ENCODE assay signal across 8 mouse cellular contexts in genomic region chr4:132260404-132261379, GRCm38 (mm10). TPM values are rescaled to one million over a fixed set of nuclear protein-coding genes. Genes with fewer than 3 reads are reported as not detected.
A peak's percentile ranks its signal among the peaks of the same experiment; 100 is the strongest.
DNase-seq lines count a peak whose midpoint lies in the region; ATAC-seq and TF ChIP-seq lines count a peak whose summit lies in the region.

No protein-coding gene starts in this region.

- H3K27ac ChIP-seq in forebrain, embryonic 15.5 days (replicated peaks), result peak overlapping the region; percentile 91
- H3K27ac ChIP-seq in hindbrain, embryonic 12.5 days, result peak overlapping the region; percentile 93
- H3K27ac ChIP-seq in liver, embryonic 11.5 days (ENCODE audit: low read depth, low read length), result peak overlapping the region; percentile 96

- H3K79me2 ChIP-seq in myocyte (ENCODE audit: control insufficient read depth, insufficient read depth), result peaks cover 57% of the 10 kb centered on the region

- peak overlapping the region; percentile 52 for H3ac ChIP-seq in myocyte (ENCODE audit: control insufficient read depth, insufficient read length)

- no peaks in the 10 kb centered on the region for H3K27me3 ChIP-seq in forebrain, embryonic 15.5 days
- no peaks in the 10 kb centered on the region for H3K27me3 ChIP-seq in hindbrain, embryonic 12.5 days
- no peaks in the 10 kb centered on the region for H3K27me3 ChIP-seq in liver, embryonic 11.5 days (replicated peaks; ENCODE audit: control insufficient read depth, insufficient read depth, low read length)
- no peaks in the 10 kb centered on the region for H3K27me3 ChIP-seq in myocyte (ENCODE audit: control insufficient read depth, insufficient read depth, insufficient read length)

- TF ChIP-seq CTCF in brain, embryonic 14.5 days (IDR thresholded peaks at IDR 0.05; ENCODE audit: borderline replicate concordance, extremely low read depth, insufficient read depth, insufficient read length), result no peak

- 4% methylated on average over 40 of the region's 64 CpGs for WGBS in forebrain, embryonic 15.5 days
- WGBS in hindbrain, embryonic 12.5 days, result 5% methylated on average over 28 of the region's 64 CpGs
- 4% methylated on average over 28 of the region's 64 CpGs for WGBS in liver, embryonic 11.5 days

- intact Hi-C loops in left cerebral cortex, postnatal 14 days (cut with DNase I), result no loop called here

- peak overlapping the region; percentile 92 for H3K9ac ChIP-seq in forebrain, embryonic 15.5 days (replicated peaks)
- H3K9ac ChIP-seq in hindbrain, embryonic 12.5 days, result peak overlapping the region; percentile 98
- H3K9ac ChIP-seq in liver, embryonic 11.5 days (ENCODE audit: low read depth, low read length), result peak overlapping the region; percentile 93

- H3K9me3 ChIP-seq in forebrain, embryonic 15.5 days, result no peaks in the 10 kb centered on the region
- no peaks in the 10 kb centered on the region for H3K9me3 ChIP-seq in hindbrain, embryonic 12.5 days (replicated peaks)
- no peaks in the 10 kb centered on the region for H3K9me3 ChIP-seq in liver, embryonic 11.5 days (ENCODE audit: control insufficient read depth, low read length)

- peak overlapping the region; percentile 84 for H3K4me2 ChIP-seq in forebrain, embryonic 15.5 days (replicated peaks)
- peak overlapping the region; percentile 89 for H3K4me2 ChIP-seq in hindbrain, embryonic 12.5 days (replicated peaks)
- peak overlapping the region; percentile 86 for H3K4me2 ChIP-seq in liver, embryonic 11.5 days
- H3K4me2 ChIP-seq in myocyte (ENCODE audit: low read depth), result peak overlapping the region; percentile 96

- peak overlapping the region; percentile 90 for H3K4me3 ChIP-seq in forebrain, embryonic 15.5 days
- peak overlapping the region; percentile 90 for H3K4me3 ChIP-seq in hindbrain, embryonic 12.5 days
- peak overlapping the region; percentile 86 for H3K4me3 ChIP-seq in liver, embryonic 11.5 days (ENCODE audit: low read depth, low read length)
- H3K4me3 ChIP-seq in myocyte, result peak overlapping the region; percentile 80

- H3K36me3 ChIP-seq in forebrain, embryonic 15.5 days, result no peaks in the 10 kb centered on the region
- no peaks in the 10 kb centered on the region for H3K36me3 ChIP-seq in hindbrain, embryonic 12.5 days
- H3K36me3 ChIP-seq in liver, embryonic 11.5 days (ENCODE audit: control insufficient read depth, insufficient read depth, low read length), result no peaks in the 10 kb centered on the region
- no peaks in the 10 kb centered on the region for H3K36me3 ChIP-seq in myocyte (ENCODE audit: control insufficient read depth, insufficient read depth)

- TF ChIP-seq POLR2A in brain, embryonic 14.5 days (IDR thresholded peaks at IDR 0.05; ENCODE audit: borderline replicate concordance, extremely low read depth, insufficient read depth, insufficient read length, poor library complexity, severe bottlenecking), result 0 out of 2 replicates have a peak, but pooled peaks have one; percentile 44
- peak; percentile 34 for TF ChIP-seq POLR2A in myocyte (IDR thresholded peaks at IDR 0.05; ENCODE audit: insufficient read length, low read depth)

- H3K4me1 ChIP-seq in forebrain, embryonic 15.5 days, result peaks cover 26% of the 10 kb centered on the region
- H3K4me1 ChIP-seq in hindbrain, embryonic 12.5 days, result peaks cover 23% of the 10 kb centered on the region
- peaks cover 12% of the 10 kb centered on the region for H3K4me1 ChIP-seq in liver, embryonic 11.5 days (replicated peaks; ENCODE audit: control insufficient read depth, insufficient read depth, low read length)

- ATAC-seq in forebrain, embryonic 15.5 days (replicated peaks), result peak; percentile 71
- ATAC-seq in hindbrain, embryonic 12.5 days (ENCODE audit: low FRiP score), result peak; percentile 80
- ATAC-seq in liver, embryonic 11.5 days (replicated peaks; ENCODE audit: low FRiP score), result peak; percentile 78

- DNase-seq in left cerebral cortex, adult 18-20 months (ENCODE audit: low spot score in 2 of 2), result peak; percentile 14 to 38
- DNase-seq in left cerebral cortex, postnatal 14 days (ENCODE audit: low spot score in 2 of 2), result no peak
- DNase-seq in brain, embryonic 14.5 days (ENCODE audit: low read depth), result peak; percentile 66
- DNase-seq in liver, embryonic 11.5 days (ENCODE audit: low spot score), result peak; percentile 70
- DNase-seq in thymus, postnatal 10 days (ENCODE audit: low spot score in 2 of 2), result peak; percentile 39 to 44

TF ChIP-seq in myocyte, 11 proteins besides CTCF, POLR2A, EP300 and RAD21:
- TF ChIP-seq E2F4 (IDR thresholded peaks at IDR 0.05; ENCODE audit: insufficient read depth) (no peak), SRF (IDR thresholded peaks at IDR 0.05; ENCODE audit: control insufficient read depth, insufficient read length, low read depth) (no peak), TCF3 (IDR thresholded peaks at IDR 0.05; ENCODE audit: insufficient read length, low read depth) (no peak), MYOD1 (IDR thresholded peaks at IDR 0.05; ENCODE audit: control insufficient read depth in 1 of 3, insufficient read length in 2 of 3, low read depth in 2 of 3) (no peak), USF1 (IDR thresholded peaks at IDR 0.05; ENCODE audit: low read depth) (no peak), MAX (IDR thresholded peaks at IDR 0.05; ENCODE audit: low read depth) (no peak), CEBPB (IDR thresholded peaks at IDR 0.05; ENCODE audit: insufficient read depth, poor library complexity, severe bottlenecking) (no peak), POLR2AphosphoS2 (IDR thresholded peaks at IDR 0.05; ENCODE audit: insufficient read length, low read depth) (no peak), TCF12 (IDR thresholded peaks at IDR 0.05; ENCODE audit: insufficient read depth, poor library complexity, severe bottlenecking) (no peak), MYOG (IDR thresholded peaks at IDR 0.05; ENCODE audit: control insufficient read depth in 1 of 3, insufficient read depth in 1 of 3, insufficient read length in 2 of 3, low read depth in 2 of 3) (no peak), REST (IDR thresholded peaks at IDR 0.05; ENCODE audit: insufficient read depth, insufficient read length) (no peak)

RNA-seq across cellular contexts. Expression of gene Gmeb1, which starts 0.7 kb away (rescaled TPM):
- 10 to 100 TPM; 22.1 to 22.8 TPM for total RNA-seq in left cerebral cortex, adult 18-20 months (2021)
- total RNA-seq in left cerebral cortex, postnatal 14 days (2021), result 10 to 100 TPM; 25.1 to 25.9 TPM
- polyA plus RNA-seq in brain, embryonic 14.5 days (2012; rRNA removed), result 36.4 and 43.8 TPM in 2 replicates
- 50.8 and 53.3 TPM in 2 replicates for polyA plus RNA-seq in forebrain, embryonic 15.5 days (2015; fragmentation: Nextera tagmentation; extraction: Ambion mirVana)
- polyA plus RNA-seq in hindbrain, embryonic 12.5 days (2016; fragmentation: Nextera tagmentation; extraction: Ambion mirVana), result 41.3 and 43.3 TPM in 2 replicates
- 25.4 and 26.8 TPM in 2 replicates for polyA plus RNA-seq in liver, embryonic 11.5 days (2014; fragmentation: Nextera tagmentation; extraction: Ambion mirVana)
- 11.7 TPM for polyA plus RNA-seq in myocyte (2012; fragmentation: generic; extraction: Trizol)

RNA-seq across cellular contexts. Expression of gene Taf12, which starts 13.5 kb away (rescaled TPM):
- 10 to 100 TPM; 23.1 to 24.5 TPM for total RNA-seq in left cerebral cortex, adult 18-20 months (2021)
- 10 to 100 TPM; 16.9 to 18.3 TPM for total RNA-seq in left cerebral cortex, postnatal 14 days (2021)
- 24.5 and 25.8 TPM in 2 replicates for polyA plus RNA-seq in brain, embryonic 14.5 days (2012; rRNA removed)
- polyA plus RNA-seq in forebrain, embryonic 15.5 days (2015; fragmentation: Nextera tagmentation; extraction: Ambion mirVana), result 44.6 and 50.5 TPM in 2 replicates
- 53.6 and 58.5 TPM in 2 replicates for polyA plus RNA-seq in hindbrain, embryonic 12.5 days (2016; fragmentation: Nextera tagmentation; extraction: Ambion mirVana)
- 80.2 and 83.8 TPM in 2 replicates for polyA plus RNA-seq in liver, embryonic 11.5 days (2014; fragmentation: Nextera tagmentation; extraction: Ambion mirVana)
- polyA plus RNA-seq in myocyte (2012; fragmentation: generic; extraction: Trizol), result 26.6 TPM

RNA-seq across cellular contexts. Expression of gene Rab42, which starts 42.5 kb away (rescaled TPM):
- 1 to 10 TPM; 1.9 to 2.7 TPM for total RNA-seq in left cerebral cortex, adult 18-20 months (2021)
- total RNA-seq in left cerebral cortex, postnatal 14 days (2021), result 1 to 10 TPM in 1 of 2 experiments, under 1 TPM in 1; 0.61 to 1.3 TPM
- 0.66 and 0.82 TPM in 2 replicates for polyA plus RNA-seq in brain, embryonic 14.5 days (2012; rRNA removed)
- polyA plus RNA-seq in forebrain, embryonic 15.5 days (2015; fragmentation: Nextera tagmentation; extraction: Ambion mirVana), result 0.60 and 1.0 TPM in 2 replicates
- polyA plus RNA-seq in hindbrain, embryonic 12.5 days (2016; fragmentation: Nextera tagmentation; extraction: Ambion mirVana), result 0.96 and 1.5 TPM in 2 replicates
- 0.75 and 1.5 TPM in 2 replicates for polyA plus RNA-seq in liver, embryonic 11.5 days (2014; fragmentation: Nextera tagmentation; extraction: Ambion mirVana)
- polyA plus RNA-seq in myocyte (2012; fragmentation: generic; extraction: Trizol), result 0.30 TPM

RNA-seq across cellular contexts. Expression of gene Ythdf2, which starts 48.6 kb away (rescaled TPM):
- 10 to 100 TPM; 45.0 to 48.1 TPM for total RNA-seq in left cerebral cortex, adult 18-20 months (2021)
- total RNA-seq in left cerebral cortex, postnatal 14 days (2021), result 10 to 100 TPM; 40.8 to 44.5 TPM
- 46.6 and 52.2 TPM in 2 replicates for polyA plus RNA-seq in brain, embryonic 14.5 days (2012; rRNA removed)
- polyA plus RNA-seq in forebrain, embryonic 15.5 days (2015; fragmentation: Nextera tagmentation; extraction: Ambion mirVana), result 151 and 160 TPM in 2 replicates
- 141 and 149 TPM in 2 replicates for polyA plus RNA-seq in hindbrain, embryonic 12.5 days (2016; fragmentation: Nextera tagmentation; extraction: Ambion mirVana)
- 82.6 and 87.3 TPM in 2 replicates for polyA plus RNA-seq in liver, embryonic 11.5 days (2014; fragmentation: Nextera tagmentation; extraction: Ambion mirVana)
- polyA plus RNA-seq in myocyte (2012; fragmentation: generic; extraction: Trizol), result 20.7 TPM

Comparison
In these comparisons a context has a peak if more than half of its experiments do, and no peak if none do; other contexts are left out.
1. DNase-seq: peak in left cerebral cortex, adult 18-20 months (2 of 2), brain, embryonic 14.5 days (single experiment), liver, embryonic 11.5 days (single experiment) and thymus, postnatal 10 days (2 of 2); none in left cerebral cortex, postnatal 14 days (0 of 2).
2. Peak in every context shown above with its lines, with median percentiles within 50 percentile points of each other: ATAC-seq, H3K27ac ChIP-seq, H3K4me2 ChIP-seq, H3K4me3 ChIP-seq and H3K9ac ChIP-seq.